Mouse (Mus musculus): ENCODE data around the gene Serpina3j.
"Not testable (repeated sequence)": the region's sequence is repeated elsewhere in the genome, so short reads cannot be mapped to it uniquely, and the experiment has no call there.

- not testable (repeated sequence) for TF ChIP-seq POLR2AphosphoS5 (IDR thresholded peaks at IDR 0.05; ENCODE audit: insufficient replicate concordance, low read depth, low read length); TAL1 (conservative IDR thresholded peaks at IDR 0.05; ENCODE audit: low read depth, low read length)
These were observed 23.9 kb downstream of the Serpina3j start, which contains the start of the genes Serpina3k and Serpina3m for GRCm38 (mm10) chr12:104338226-104338625.

Measured in G1E (cell line).